Mouse (Mus musculus) fat pad, adult 2 months (tissue): ENCODE results near the gene Pou3f4.
"Not testable (repeated sequence)": the region's sequence is repeated elsewhere in the genome, so short reads cannot be mapped to it uniquely, and the experiment has no call there.

ENCODE experiments used
- DNase-seq: peaks from one replicate; pipeline ENCODE4 v3.0.0-alpha.2; 2011; ENCODE audit warnings: low read depth, low spot score; ENCODE audit errors: extremely low read depth

Gene Pou3f4

GRCm38 (mm10) chrX:110814151-110814571 lies at the start of gene Pou3f4:
TSS of gene Pou3f4 (plus strand) at chrX:110814280.
- no peak for DNase-seq

- no peak for DNase-seq
Observed at GRCm38 (mm10) chrX:110765939-110766338, 48.1 kb upstream of the Pou3f4 start.

GRCm38 (mm10) chrX:110774807-110775206 lies 39.3 kb upstream of the Pou3f4 start:
- DNase-seq: not testable (repeated sequence)

GRCm38 (mm10) chrX:110802502-110802901 lies 11.6 kb upstream of the Pou3f4 start:
- no peak for DNase-seq

GRCm38 (mm10) chrX:110810001-110810578 lies 4.0 kb upstream of the Pou3f4 start:
- DNase-seq: no peak

GRCm38 (mm10) chrX:110810753-110811506 lies 3.1 kb upstream of the Pou3f4 start:
- no peak for DNase-seq

GRCm38 (mm10) chrX:110812071-110812470 lies 2.0 kb upstream of the Pou3f4 start:
- no peak for DNase-seq

- DNase-seq: no peak
Observed at GRCm38 (mm10) chrX:110813401-110813800, 679 bp upstream of the Pou3f4 start.

GRCm38 (mm10) chrX:110814592-110815548 lies 790 bp downstream of the Pou3f4 start:
- DNase-seq: no peak

- DNase-seq: no peak
Observed at GRCm38 (mm10) chrX:110815549-110815930, 1.5 kb downstream of the Pou3f4 start.

GRCm38 (mm10) chrX:110816609-110817008 lies 2.5 kb downstream of the Pou3f4 start:
- no peak for DNase-seq

GRCm38 (mm10) chrX:110817211-110817610 lies 3.1 kb downstream of the Pou3f4 start:
- DNase-seq: no peak

GRCm38 (mm10) chrX:110837450-110837849 lies 23.4 kb downstream of the Pou3f4 start:
- no peak for DNase-seq

- DNase-seq: no peak
Observed at GRCm38 (mm10) chrX:110851300-110851699, 37.2 kb downstream of the Pou3f4 start.
